Mouse (Mus musculus) stomach, embryonic 14.5 days (tissue): Measurements from ENCODE around the gene Dab1. TPM values are rescaled to one million over a fixed set of nuclear protein-coding genes. Genes with fewer than 3 reads are reported as not detected.
A peak's percentile ranks its signal among the peaks of the same experiment; 100 is the strongest.

Experiments used
- ATAC-seq: fragments of 200-750 bp; cut with Nextera tagmentation; 2 replicates; pipeline ENCODE4 v1.8.0; 2017; ENCODE audit warnings: low read depth, moderate TSS enrichment; ENCODE audit not compliant: insufficient number of reproducible peaks, insufficient read depth, low FRiP score
- H3K27ac ChIP-seq: fragments of 300-500 bp; sonication (generic); 2 replicates; pipeline ENCODE4 v1.5.1; 2014; ENCODE audit warnings: mild to moderate bottlenecking, low read length, moderate library complexity, mixed read lengths
- H3K27me3 ChIP-seq: fragments of 300-500 bp; sonication (generic); 2 replicates; pipeline ENCODE4 v1.6.1; 2014; ENCODE audit warnings: low read length, control low read depth, mixed read lengths; ENCODE audit not compliant: control insufficient read depth, insufficient read depth
- H3K36me3 ChIP-seq: fragments of 300-500 bp; sonication (generic); 2 replicates; pipeline ENCODE4 v1.6.1; 2014; ENCODE audit warnings: mild to moderate bottlenecking, control low read depth, low read length, moderate library complexity, mixed read lengths; ENCODE audit not compliant: control insufficient read depth, insufficient read depth
- H3K4me1 ChIP-seq: fragments of 300-500 bp; sonication (generic); 2 replicates; pipeline ENCODE4 v1.6.1; 2014; ENCODE audit warnings: low read length, control low read depth, mixed read lengths; ENCODE audit not compliant: control insufficient read depth, insufficient read depth
- H3K4me2 ChIP-seq: fragments of 300-500 bp; sonication (generic); replicated peaks from 2 replicates; pipeline ENCODE4 v1.6.1; 2014; ENCODE audit warnings: low read depth, low read length, control low read depth
- H3K4me3 ChIP-seq: fragments of 300-500 bp; sonication (generic); 2 replicates; pipeline ENCODE4 v1.5.1; 2014; ENCODE audit warnings: low read depth, low read length, control low read depth
- H3K9ac ChIP-seq: fragments of 300-500 bp; sonication (generic); replicated peaks from 2 replicates; pipeline ENCODE4 v1.6.1; 2014; ENCODE audit warnings: low read depth, mild to moderate bottlenecking, control low read depth, low read length, moderate library complexity, mixed read lengths
- H3K9me3 ChIP-seq: fragments of 300-500 bp; sonication (generic); 2 replicates; pipeline ENCODE4 v1.6.1; 2016; ENCODE audit warnings: low read depth, low read length, control low read depth; ENCODE audit not compliant: control insufficient read depth
- WGBS: fragments of 180-500 bp; shearing (Covaris S2); extraction: QIAGEN DNeasy Blood & Tissue Kit; methylation state at CpG from one replicate; pipeline ENCODE4 v1.1.7; 2014; 5-methylcytosine and 5-hydroxymethylcytosine counted together
- polyA plus RNA-seq: library from polyadenylated mRNA; unstranded; fragments of >200 nt; fragmentation: Nextera tagmentation; extraction: Ambion mirVana; gene quantifications from 2 replicates; pipeline ENCODE4 v1.2.1, GENCODE M21; 2014

Gene Dab1
- polyA plus RNA-seq, 1 experiment from 2014 or later, result 8.5 TPM

GRCm38 (mm10) chr4:103751249-103751855, 132.2 kb downstream of the Dab1 start:
- Histone ChIP-seq H3K9me3 (no peaks in the 10 kb centered on the region), H3K27me3 (no peaks in the 10 kb centered on the region), H3K36me3 (no peaks in the 10 kb centered on the region), H3K4me2 (no peak overlapping the region), H3K27ac (no peak overlapping the region), H3K4me3 (no peak overlapping the region), H3K9ac (no peak overlapping the region), H3K4me1 (no peaks in the 10 kb centered on the region)
- ATAC-seq, result no peak
- 56% methylated on average over 4 of the region's 4 CpGs for WGBS

- Histone ChIP-seq H3K4me1 (no peaks in the 10 kb centered on the region), H3K27me3 (no peaks in the 10 kb centered on the region), H3K9ac (no peak overlapping the region), H3K27ac (no peak overlapping the region), H3K9me3 (no peaks in the 10 kb centered on the region), H3K36me3 (no peaks in the 10 kb centered on the region), H3K4me3 (no peak overlapping the region), H3K4me2 (no peak overlapping the region)
- no peak for ATAC-seq
- 67% methylated on average over 7 of the region's 7 CpGs for WGBS
These were observed 135.4 kb downstream of the Dab1 start for GRCm38 (mm10) chr4:103754561-103754960.

- no peaks in the 10 kb centered on the region for H3K4me1 ChIP-seq
- ATAC-seq, result no peak
- H3K36me3 ChIP-seq, result no peaks in the 10 kb centered on the region
- no peaks in the 10 kb centered on the region for H3K27me3 ChIP-seq
- H3K4me3 ChIP-seq, result no peak overlapping the region
- H3K4me2 ChIP-seq, result no peak overlapping the region
- H3K27ac ChIP-seq, result no peak overlapping the region
- no peaks in the 10 kb centered on the region for H3K9me3 ChIP-seq
- 70% methylated on average over 3 of the region's 3 CpGs for WGBS
- H3K9ac ChIP-seq, result no peak overlapping the region
These were observed 138.1 kb downstream of the Dab1 start for GRCm38 (mm10) chr4:103757241-103757640.

GRCm38 (mm10) chr4:103762416-103762815, 143.3 kb downstream of the Dab1 start:
- Histone ChIP-seq H3K9ac (no peak overlapping the region), H3K4me3 (no peak overlapping the region), H3K4me1 (no peaks in the 10 kb centered on the region), H3K27me3 (no peaks in the 10 kb centered on the region), H3K4me2 (no peak overlapping the region), H3K36me3 (no peaks in the 10 kb centered on the region), H3K9me3 (no peaks in the 10 kb centered on the region), H3K27ac (no peak overlapping the region)
- no peak for ATAC-seq
- 87% methylated on average over 11 of the region's 11 CpGs for WGBS

GRCm38 (mm10) chr4:103775712-103776111, 156.6 kb downstream of the Dab1 start:
- 48% methylated on average over 4 of the region's 4 CpGs for WGBS
- H3K27me3 ChIP-seq, result no peaks in the 10 kb centered on the region
- no peak for ATAC-seq
- no peaks in the 10 kb centered on the region for H3K4me1 ChIP-seq
- no peak overlapping the region for H3K4me3 ChIP-seq
- H3K9ac ChIP-seq, result no peak overlapping the region
- H3K27ac ChIP-seq, result no peak overlapping the region
- no peaks in the 10 kb centered on the region for H3K36me3 ChIP-seq
- H3K9me3 ChIP-seq, result no peaks in the 10 kb centered on the region
- H3K4me2 ChIP-seq, result no peak overlapping the region

- Histone ChIP-seq H3K9ac (no peak overlapping the region), H3K27ac (peak overlapping the region; percentile 59), H3K9me3 (no peaks in the 10 kb centered on the region), H3K36me3 (no peaks in the 10 kb centered on the region), H3K4me3 (no peak overlapping the region), H3K4me1 (peaks cover 17% of the 10 kb centered on the region; the same call in 1 of the 2 replicates), H3K27me3 (no peaks in the 10 kb centered on the region), H3K4me2 (no peak overlapping the region)
- 33% methylated on average over 4 of the region's 4 CpGs for WGBS
- peak; percentile 49; the same call in 1 of the 2 replicates for ATAC-seq
These were observed 162.2 kb downstream of the Dab1 start for GRCm38 (mm10) chr4:103781398-103781797.

GRCm38 (mm10) chr4:103783561-103784247, 164.5 kb downstream of the Dab1 start:
- Histone ChIP-seq H3K9me3 (no peaks in the 10 kb centered on the region), H3K4me1 (peaks cover 17% of the 10 kb centered on the region; the same call in 1 of the 2 replicates), H3K9ac (no peak overlapping the region), H3K27ac (peak overlapping the region; percentile 30; the same call in 1 of the 2 replicates), H3K36me3 (no peaks in the 10 kb centered on the region), H3K4me2 (no peak overlapping the region), H3K27me3 (no peaks in the 10 kb centered on the region), H3K4me3 (no peak overlapping the region)
- peak; percentile 33; the same call in 1 of the 2 replicates for ATAC-seq
- 58% methylated on average over 7 of the region's 7 CpGs for WGBS

GRCm38 (mm10) chr4:103793589-103794312, 174.6 kb downstream of the Dab1 start:
- H3K27me3 ChIP-seq, result no peaks in the 10 kb centered on the region
- ATAC-seq, result peak; percentile 82
- H3K36me3 ChIP-seq, result no peaks in the 10 kb centered on the region
- WGBS, result 30% methylated on average over 8 of the region's 8 CpGs
- H3K4me1 ChIP-seq, result peaks cover 6% of the 10 kb centered on the region; the same call in 1 of the 2 replicates
- H3K9ac ChIP-seq, result no peak overlapping the region
- H3K9me3 ChIP-seq, result no peaks in the 10 kb centered on the region
- H3K4me3 ChIP-seq, result no peak overlapping the region
- no peak overlapping the region for H3K4me2 ChIP-seq
- peak overlapping the region; percentile 74 for H3K27ac ChIP-seq
